Mouse (Mus musculus): ENCODE measurements at regions not wholly inside any gene's neighbourhood (a gene's known extent, or its start where the extent isn't known, plus 50 kb on each side); places are given as distances from the start of the nearest gene placed in this dataset.
A peak's percentile ranks its signal among the peaks of the same experiment; 100 is the strongest.

DNA sequence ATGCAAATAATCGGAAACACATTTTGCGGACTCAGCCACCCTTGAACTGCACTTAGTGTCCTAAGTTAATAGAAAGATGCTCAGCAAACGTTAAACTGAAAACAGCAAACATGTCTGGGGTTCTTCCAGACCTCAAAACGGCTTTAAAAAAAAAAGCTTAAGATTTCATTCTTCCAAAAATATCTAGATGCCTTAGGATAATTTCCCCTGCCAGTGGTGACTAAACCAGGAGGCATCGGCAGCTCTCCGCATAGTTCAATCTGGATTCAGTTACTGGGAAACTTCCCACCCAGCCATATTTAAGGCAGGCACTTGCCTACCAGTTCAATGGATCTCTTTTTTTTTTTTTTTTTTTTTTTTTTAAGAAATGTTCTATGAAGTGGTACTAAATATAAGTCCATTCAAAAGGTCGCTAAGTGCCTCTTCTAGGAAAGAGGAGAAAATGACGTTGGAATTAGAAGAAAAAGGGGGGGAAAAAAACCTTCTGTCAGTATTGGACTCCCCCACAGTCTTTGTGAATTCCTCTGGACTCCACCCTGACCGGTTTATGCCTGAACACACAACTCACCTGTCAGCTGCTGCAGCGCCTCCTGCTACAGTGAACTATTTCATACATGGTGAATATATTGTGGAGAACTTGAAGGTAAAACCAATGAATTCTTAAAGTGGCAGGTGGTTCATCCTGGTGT, 145.7 kb upstream of the Dapk1 start:
- H3K27ac ChIP-seq (ENCODE audit: insufficient read depth, low read length) = no peak overlapping the region
- no peak overlapping the region for H3K4me3 ChIP-seq (ENCODE audit: insufficient read depth, low read length)
- no peaks in the 10 kb centered on the region for H3K4me1 ChIP-seq (ENCODE audit: control insufficient read depth, insufficient read depth, low read length)
- TF ChIP-seq POLR2A (IDR thresholded peaks at IDR 0.05; ENCODE audit: extremely low read depth, insufficient read depth, low read length) (no peak), CTCF (IDR thresholded peaks at IDR 0.05; ENCODE audit: extremely low read depth, insufficient read depth, low read length) (no peak)

DNA sequence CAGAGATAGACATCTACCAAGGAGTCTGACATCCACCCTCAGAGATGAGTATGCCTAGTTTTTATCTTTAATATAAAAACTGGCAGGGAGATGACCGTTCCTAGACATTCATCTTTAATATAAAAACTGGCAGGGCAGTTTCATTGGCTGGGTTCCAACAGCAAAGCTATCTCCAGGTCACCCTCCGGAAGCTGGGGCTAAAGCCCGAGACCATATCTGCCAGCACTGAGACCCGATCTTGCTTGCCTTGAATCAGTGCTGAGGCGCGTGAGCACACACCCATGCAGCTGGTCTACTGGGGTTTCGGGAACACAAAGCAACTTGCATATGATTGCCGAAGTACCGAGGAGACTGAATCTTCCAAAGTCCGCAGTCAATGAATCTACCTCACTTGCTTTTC, 144.5 kb upstream of the Dapk1 start:
- H3K4me3 ChIP-seq (ENCODE audit: insufficient read depth, low read length) = no peak overlapping the region
- H3K4me1 ChIP-seq (ENCODE audit: control insufficient read depth, insufficient read depth, low read length) = no peaks in the 10 kb centered on the region
- no peak for TF ChIP-seq POLR2A (IDR thresholded peaks at IDR 0.05; ENCODE audit: extremely low read depth, insufficient read depth, low read length)
- no peak for TF ChIP-seq CTCF (IDR thresholded peaks at IDR 0.05; ENCODE audit: extremely low read depth, insufficient read depth, low read length)
- no peak overlapping the region for H3K27ac ChIP-seq (ENCODE audit: insufficient read depth, low read length)

- Histone ChIP-seq H3K27ac (ENCODE audit: insufficient read depth, low read length) (no peak overlapping the region), H3K4me1 (ENCODE audit: control insufficient read depth, insufficient read depth, low read length) (no peaks in the 10 kb centered on the region), H3K4me3 (ENCODE audit: insufficient read depth, low read length) (no peak overlapping the region)
- TF ChIP-seq POLR2A (IDR thresholded peaks at IDR 0.05; ENCODE audit: extremely low read depth, insufficient read depth, low read length) (no peak), CTCF (IDR thresholded peaks at IDR 0.05; ENCODE audit: extremely low read depth, insufficient read depth, low read length) (no peak)
Observed at GRCm38 (mm10) chr13:60459002-60459401, 142.7 kb upstream of the Dapk1 start.

DNA sequence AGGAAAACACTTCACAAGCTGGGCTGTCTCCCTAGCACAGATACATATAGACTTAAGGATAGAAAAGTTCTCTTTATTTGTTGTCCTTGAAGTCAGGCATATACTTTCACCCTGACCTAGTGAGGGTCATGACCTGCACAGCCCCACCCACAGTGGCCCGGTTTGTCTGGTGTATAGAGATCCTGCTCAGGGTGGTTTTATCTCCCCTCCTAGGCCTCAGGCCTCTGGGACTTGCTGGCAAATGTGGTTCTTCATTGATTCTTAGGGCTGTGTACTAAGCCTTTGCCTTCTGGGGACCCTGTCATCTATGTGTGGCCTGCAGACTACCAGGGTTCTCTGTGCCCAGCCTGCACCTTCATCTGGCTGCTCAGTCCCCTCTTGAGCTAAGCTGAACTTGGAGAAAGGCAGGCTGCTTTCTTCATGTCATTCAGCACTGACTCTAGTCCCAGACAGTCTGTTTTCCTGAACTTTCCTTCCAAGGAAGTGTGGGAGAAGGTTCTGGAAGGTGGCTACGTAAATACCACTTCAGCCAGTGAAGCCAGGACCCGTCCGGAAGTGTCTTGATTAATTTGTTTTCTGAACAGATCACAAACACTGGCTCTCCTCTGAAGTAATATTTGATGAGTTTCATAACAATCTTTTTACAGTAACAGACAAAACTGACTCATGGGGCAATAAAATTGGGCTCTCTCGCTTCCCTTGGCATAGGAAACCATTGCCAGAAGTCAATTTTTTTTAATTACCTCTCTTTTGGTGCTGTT, 135.0 kb upstream of the Dapk1 start:
- no peak overlapping the region for H3K27ac ChIP-seq (ENCODE audit: insufficient read depth, low read length)
- H3K4me3 ChIP-seq (ENCODE audit: insufficient read depth, low read length) = no peak overlapping the region
- TF ChIP-seq CTCF (IDR thresholded peaks at IDR 0.05; ENCODE audit: extremely low read depth, insufficient read depth, low read length) = no peak
- no peak for TF ChIP-seq POLR2A (IDR thresholded peaks at IDR 0.05; ENCODE audit: extremely low read depth, insufficient read depth, low read length)
- no peaks in the 10 kb centered on the region for H3K4me1 ChIP-seq (ENCODE audit: control insufficient read depth, insufficient read depth, low read length)

DNA sequence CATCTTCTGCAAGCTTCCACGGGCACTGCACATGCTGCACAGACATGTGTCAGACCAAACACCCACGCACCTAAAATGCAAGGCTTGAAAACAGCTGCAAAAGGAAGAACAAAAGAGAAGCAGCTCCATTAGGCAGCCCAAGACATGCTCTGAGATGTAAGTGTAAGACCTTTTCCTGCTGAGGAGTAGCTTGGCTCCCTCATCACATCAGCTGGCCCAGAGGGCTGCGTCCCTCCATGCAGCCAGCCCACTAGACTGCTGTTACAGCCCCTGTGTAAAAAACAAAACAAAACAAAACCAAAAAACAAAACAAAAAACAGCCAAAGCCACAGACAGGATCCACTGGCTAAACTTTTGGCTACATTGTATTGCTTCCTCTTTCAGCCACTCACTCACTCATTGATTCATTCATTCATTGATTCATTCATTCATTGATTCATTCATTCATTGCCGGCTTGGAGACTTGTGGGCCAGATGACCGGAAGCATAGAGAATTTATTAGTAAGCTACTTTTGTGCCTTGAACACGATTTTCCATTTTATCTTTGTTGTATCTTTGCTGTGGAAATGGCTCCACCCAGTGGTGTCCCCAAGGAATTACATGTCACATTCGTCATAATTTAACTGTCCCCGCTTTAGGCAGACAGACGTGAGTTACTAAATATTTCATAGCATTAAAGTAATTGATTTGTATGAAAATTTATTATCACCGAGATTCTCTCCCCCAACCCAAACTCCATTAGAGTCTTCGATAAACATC, 133.7 kb upstream of the Dapk1 start:
- H3K27ac ChIP-seq (ENCODE audit: insufficient read depth, low read length) = no peak overlapping the region
- no peak overlapping the region for H3K4me3 ChIP-seq (ENCODE audit: insufficient read depth, low read length)
- TF ChIP-seq POLR2A (IDR thresholded peaks at IDR 0.05; ENCODE audit: extremely low read depth, insufficient read depth, low read length) (no peak), CTCF (IDR thresholded peaks at IDR 0.05; ENCODE audit: extremely low read depth, insufficient read depth, low read length) (peak; percentile 60; the same call in 1 of the 2 replicates)
- H3K4me1 ChIP-seq (ENCODE audit: control insufficient read depth, insufficient read depth, low read length) = no peaks in the 10 kb centered on the region

DNA sequence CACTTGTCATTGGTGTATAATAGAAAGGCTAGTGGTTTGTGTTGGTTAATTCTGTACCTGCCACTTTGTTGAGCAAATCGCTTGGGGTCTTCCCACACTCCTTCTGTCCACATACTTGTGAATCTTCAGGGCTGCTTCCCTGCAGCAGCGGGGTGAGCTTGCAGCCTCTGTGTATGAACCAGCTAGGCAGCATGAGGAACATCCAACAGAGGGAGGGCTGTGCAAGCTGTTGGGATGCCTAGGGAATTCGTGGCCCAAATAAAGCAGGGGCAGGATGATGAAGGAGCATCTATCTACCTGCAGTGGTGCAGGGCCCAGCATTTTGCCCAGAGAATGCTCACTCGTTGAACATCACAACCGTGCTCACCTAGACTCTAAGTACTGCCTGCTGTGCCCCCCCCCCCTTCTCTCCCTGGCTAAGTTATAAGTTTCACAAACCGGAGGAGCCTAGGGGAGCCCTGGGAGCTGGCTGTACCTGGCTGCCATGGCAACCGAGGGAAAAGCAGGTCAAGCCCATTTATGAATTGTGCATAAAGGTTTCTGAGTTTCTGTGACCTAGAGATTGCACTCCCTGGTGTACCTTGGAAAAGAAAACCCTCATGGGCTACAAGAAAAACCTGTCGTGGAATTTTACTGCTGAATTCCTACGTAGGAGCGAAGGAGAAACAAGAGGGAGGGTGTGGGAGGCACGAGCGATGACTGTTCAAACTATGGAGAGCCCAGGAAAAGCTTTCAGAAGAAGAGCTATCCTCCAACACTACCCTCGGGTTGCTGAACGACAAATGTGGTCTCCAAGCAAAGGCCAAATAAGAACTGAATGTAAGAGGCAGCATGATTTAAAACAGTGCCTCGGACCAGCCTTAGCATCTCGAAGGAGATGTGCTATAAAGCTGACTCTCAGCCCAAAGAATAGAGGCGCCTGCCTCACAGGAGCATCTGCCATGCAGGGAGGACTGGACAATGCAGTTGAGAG, 131.0 kb upstream of the Dapk1 start:
- no peak overlapping the region for H3K27ac ChIP-seq (ENCODE audit: insufficient read depth, low read length)
- H3K4me1 ChIP-seq (ENCODE audit: control insufficient read depth, insufficient read depth, low read length) = no peaks in the 10 kb centered on the region
- no peak overlapping the region for H3K4me3 ChIP-seq (ENCODE audit: insufficient read depth, low read length)
- no peak for TF ChIP-seq CTCF (IDR thresholded peaks at IDR 0.05; ENCODE audit: extremely low read depth, insufficient read depth, low read length)
- no peak for TF ChIP-seq POLR2A (IDR thresholded peaks at IDR 0.05; ENCODE audit: extremely low read depth, insufficient read depth, low read length)

DNA sequence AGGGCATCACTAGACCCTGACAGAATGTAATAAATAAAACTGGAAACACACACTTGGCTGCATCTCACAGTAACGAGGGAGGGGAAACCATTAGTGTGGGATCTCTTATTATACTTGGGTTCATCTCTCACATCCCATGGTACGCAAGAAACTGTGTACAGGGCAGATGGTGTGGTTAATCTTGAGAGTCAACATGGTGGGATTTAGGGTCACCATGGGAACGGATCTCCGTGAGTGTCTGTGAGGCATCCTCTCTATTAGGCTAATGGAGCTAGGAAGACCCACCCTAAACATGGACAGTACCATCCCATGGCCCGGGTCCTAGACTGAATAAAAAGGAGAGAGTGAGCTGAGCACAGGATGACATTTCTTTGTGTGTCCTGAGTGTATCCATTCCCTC, 130.1 kb upstream of the Dapk1 start:
- TF ChIP-seq POLR2A (IDR thresholded peaks at IDR 0.05; ENCODE audit: extremely low read depth, insufficient read depth, low read length) (no peak), CTCF (IDR thresholded peaks at IDR 0.05; ENCODE audit: extremely low read depth, insufficient read depth, low read length) (no peak)
- Histone ChIP-seq H3K27ac (ENCODE audit: insufficient read depth, low read length) (no peak overlapping the region), H3K4me1 (ENCODE audit: control insufficient read depth, insufficient read depth, low read length) (0 out of 2 replicates have a peak, but pooled peaks cover 1% of the 10 kb centered on the region), H3K4me3 (ENCODE audit: insufficient read depth, low read length) (no peak overlapping the region)

GRCm38 (mm10) chr13:60476366-60476765, 125.4 kb upstream of the Dapk1 start:
- Histone ChIP-seq H3K4me3 (ENCODE audit: insufficient read depth, low read length) (no peak overlapping the region), H3K4me1 (ENCODE audit: control insufficient read depth, insufficient read depth, low read length) (peaks cover 3% of the 10 kb centered on the region; the same call in 1 of the 2 replicates), H3K27ac (ENCODE audit: insufficient read depth, low read length) (no peak overlapping the region)
- TF ChIP-seq CTCF (IDR thresholded peaks at IDR 0.05; ENCODE audit: extremely low read depth, insufficient read depth, low read length) (no peak), POLR2A (IDR thresholded peaks at IDR 0.05; ENCODE audit: extremely low read depth, insufficient read depth, low read length) (no peak)
